Mouse (Mus musculus): ENCODE measurements around the gene Wdr26.

GRCm38 (mm10) chr1:181214296-181215035, 2.7 kb upstream of the Wdr26 start:
- no peak for TF ChIP-seq POLR2A (IDR thresholded peaks at IDR 0.05; ENCODE audit: extremely low read depth, insufficient read depth, low read length)
- TF ChIP-seq CTCF (IDR thresholded peaks at IDR 0.05; ENCODE audit: low read depth, low read length): no peak

Data from liver, adult 2 months (tissue).